Mouse (Mus musculus) limb, embryonic 10.5 days (tissue): ENCODE results near the gene Pip5k1b. TPM values are rescaled to one million over a fixed set of nuclear protein-coding genes. Genes with fewer than 3 reads are reported as not detected.

ENCODE experiments used
- DNase-seq: peaks from one replicate; pipeline ENCODE4 v3.0.0-alpha.2; 2017; ENCODE audit warnings: low spot score
- H3K27ac ChIP-seq: fragments of 300-500 bp; sonication (generic); 2 replicates; pipeline ENCODE4 v1.5.1; 2016; ENCODE audit warnings: mild to moderate bottlenecking
- H3K27me3 ChIP-seq: fragments of 300-500 bp; sonication (generic); 2 replicates; pipeline ENCODE4 v1.6.1; 2016; ENCODE audit warnings: low read depth, mild to moderate bottlenecking; ENCODE audit not compliant: poor library complexity, severe bottlenecking
- H3K36me3 ChIP-seq: fragments of 300-500 bp; sonication (generic); 2 replicates; pipeline ENCODE4 v1.6.1; 2016; ENCODE audit warnings: mild to moderate bottlenecking, moderate library complexity
- H3K4me1 ChIP-seq: fragments of 300-500 bp; sonication (generic); 2 replicates; pipeline ENCODE4 v1.6.1; 2016
- H3K4me3 ChIP-seq: fragments of 300-500 bp; sonication (generic); 2 replicates; pipeline ENCODE4 v1.5.1; 2016; ENCODE audit warnings: mild to moderate bottlenecking, moderate library complexity
- H3K9me3 ChIP-seq: fragments of 300-500 bp; sonication (generic); replicated peaks from 2 replicates; pipeline ENCODE4 v1.6.1; 2016; ENCODE audit warnings: mild to moderate bottlenecking
- WGBS: fragments of 180-500 bp; shearing (Covaris S2); methylation state at CpG from one replicate; pipeline ENCODE4 v1.1.7; 2016; 5-methylcytosine and 5-hydroxymethylcytosine counted together
- polyA plus RNA-seq: library from polyadenylated mRNA; unstranded; fragments of >200 nt; fragmentation: Nextera tagmentation; extraction: Ambion mirVana; gene quantifications from 2 replicates; pipeline ENCODE4 v1.2.1, GENCODE M21; 2016

Pip5k1b gene
- polyA plus RNA-seq, 1 experiment from 2014 or later = 0.50 TPM

- no peaks in the 10 kb centered on the region for H3K4me1 ChIP-seq
- no peak overlapping the region for H3K27ac ChIP-seq
- no peak for DNase-seq
- no peak overlapping the region for H3K4me3 ChIP-seq
- 95% methylated on average over 6 of the region's 6 CpGs for WGBS
- H3K27me3 ChIP-seq = no peaks in the 10 kb centered on the region
- H3K9me3 ChIP-seq = no peaks in the 10 kb centered on the region
- H3K36me3 ChIP-seq = no peaks in the 10 kb centered on the region
Measured at GRCm38 (mm10) chr19:24403245-24403644, 152.4 kb downstream of the Pip5k1b start.

GRCm38 (mm10) chr19:24393920-24394319 lies 161.8 kb downstream of the Pip5k1b start:
- Histone ChIP-seq H3K9me3 (no peaks in the 10 kb centered on the region), H3K27me3 (no peaks in the 10 kb centered on the region), H3K4me3 (no peak overlapping the region), H3K27ac (no peak overlapping the region), H3K36me3 (no peaks in the 10 kb centered on the region), H3K4me1 (peaks cover 7% of the 10 kb centered on the region)
- WGBS = 84% methylated on average over 2 of the region's 2 CpGs
- no peak for DNase-seq

GRCm38 (mm10) chr19:24391519-24392251 lies 164.0 kb downstream of the Pip5k1b start:
- Histone ChIP-seq H3K27me3 (no peaks in the 10 kb centered on the region), H3K4me3 (no peak overlapping the region), H3K36me3 (no peaks in the 10 kb centered on the region), H3K9me3 (no peaks in the 10 kb centered on the region), H3K27ac (no peak overlapping the region), H3K4me1 (peaks cover 7% of the 10 kb centered on the region)
- WGBS = 61% methylated on average over 9 of the region's 9 CpGs
- DNase-seq = no peak

- WGBS = 92% methylated on average over 22 of the region's 22 CpGs
- Histone ChIP-seq H3K27ac (no peak overlapping the region), H3K27me3 (no peaks in the 10 kb centered on the region), H3K9me3 (no peaks in the 10 kb centered on the region), H3K4me1 (peaks cover 7% of the 10 kb centered on the region; the same call in 1 of the 2 replicates), H3K4me3 (no peak overlapping the region), H3K36me3 (no peaks in the 10 kb centered on the region)
- no peak for DNase-seq
Measured at GRCm38 (mm10) chr19:24386956-24387865, 168.5 kb downstream of the Pip5k1b start.

GRCm38 (mm10) chr19:24378470-24378869 lies 177.2 kb downstream of the Pip5k1b start:
- no peaks in the 10 kb centered on the region for H3K4me1 ChIP-seq
- H3K27ac ChIP-seq = no peak overlapping the region
- no peaks in the 10 kb centered on the region for H3K36me3 ChIP-seq
- no peak for DNase-seq
- no peaks in the 10 kb centered on the region for H3K27me3 ChIP-seq
- 67% methylated on average over 6 of the region's 6 CpGs for WGBS
- H3K9me3 ChIP-seq = no peaks in the 10 kb centered on the region
- no peak overlapping the region for H3K4me3 ChIP-seq

GRCm38 (mm10) chr19:24371763-24372640 lies 183.7 kb downstream of the Pip5k1b start:
- H3K9me3 ChIP-seq = no peaks in the 10 kb centered on the region
- no peak overlapping the region for H3K27ac ChIP-seq
- H3K4me1 ChIP-seq = peaks cover 3% of the 10 kb centered on the region; the same call in 1 of the 2 replicates
- no peaks in the 10 kb centered on the region for H3K27me3 ChIP-seq
- 83% methylated on average over 19 of the region's 19 CpGs for WGBS
- no peak overlapping the region for H3K4me3 ChIP-seq
- no peak for DNase-seq
- H3K36me3 ChIP-seq = no peaks in the 10 kb centered on the region

GRCm38 (mm10) chr19:24368419-24368818 lies 187.3 kb downstream of the Pip5k1b start:
- 92% methylated on average over 6 of the region's 6 CpGs for WGBS
- Histone ChIP-seq H3K4me3 (no peak overlapping the region), H3K27ac (no peak overlapping the region), H3K27me3 (no peaks in the 10 kb centered on the region), H3K9me3 (no peaks in the 10 kb centered on the region), H3K36me3 (no peaks in the 10 kb centered on the region), H3K4me1 (peaks cover 3% of the 10 kb centered on the region; the same call in 1 of the 2 replicates)
- DNase-seq = no peak

- WGBS = 84% methylated on average over 4 of the region's 4 CpGs
- no peak overlapping the region for H3K4me3 ChIP-seq
- peaks cover 3% of the 10 kb centered on the region; the same call in 1 of the 2 replicates for H3K4me1 ChIP-seq
- no peak for DNase-seq
- no peaks in the 10 kb centered on the region for H3K9me3 ChIP-seq
- no peak overlapping the region for H3K27ac ChIP-seq
- H3K27me3 ChIP-seq = no peaks in the 10 kb centered on the region
- no peaks in the 10 kb centered on the region for H3K36me3 ChIP-seq
Measured at GRCm38 (mm10) chr19:24367722-24368121, 187.9 kb downstream of the Pip5k1b start.

GRCm38 (mm10) chr19:24366747-24367146 lies 188.9 kb downstream of the Pip5k1b start:
- DNase-seq = no peak
- no peaks in the 10 kb centered on the region for H3K4me1 ChIP-seq
- H3K9me3 ChIP-seq = no peaks in the 10 kb centered on the region
- H3K36me3 ChIP-seq = no peaks in the 10 kb centered on the region
- WGBS = 89% methylated on average over 1 of the region's 1 CpGs
- no peaks in the 10 kb centered on the region for H3K27me3 ChIP-seq
- no peak overlapping the region for H3K4me3 ChIP-seq
- H3K27ac ChIP-seq = no peak overlapping the region

- Histone ChIP-seq H3K27me3 (no peaks in the 10 kb centered on the region), H3K27ac (no peak overlapping the region), H3K4me1 (0 out of 2 replicates have a peak, but pooled peaks cover 2% of the 10 kb centered on the region), H3K4me3 (no peak overlapping the region), H3K9me3 (no peaks in the 10 kb centered on the region), H3K36me3 (no peaks in the 10 kb centered on the region)
- WGBS = 73% methylated on average over 8 of the region's 8 CpGs
- no peak for DNase-seq
Measured at GRCm38 (mm10) chr19:24362626-24363321, 192.9 kb downstream of the Pip5k1b start.

- 83% methylated on average over 9 of the region's 9 CpGs for WGBS
- Histone ChIP-seq H3K4me1 (peaks cover 18% of the 10 kb centered on the region), H3K27ac (no peak overlapping the region), H3K27me3 (no peaks in the 10 kb centered on the region), H3K36me3 (no peaks in the 10 kb centered on the region), H3K9me3 (no peaks in the 10 kb centered on the region), H3K4me3 (no peak overlapping the region)
- no peak for DNase-seq
Measured at GRCm38 (mm10) chr19:24359270-24359669, 196.4 kb downstream of the Pip5k1b start.
